Mouse (Mus musculus): ENCODE data around the gene Mthfd1l.

DNA sequence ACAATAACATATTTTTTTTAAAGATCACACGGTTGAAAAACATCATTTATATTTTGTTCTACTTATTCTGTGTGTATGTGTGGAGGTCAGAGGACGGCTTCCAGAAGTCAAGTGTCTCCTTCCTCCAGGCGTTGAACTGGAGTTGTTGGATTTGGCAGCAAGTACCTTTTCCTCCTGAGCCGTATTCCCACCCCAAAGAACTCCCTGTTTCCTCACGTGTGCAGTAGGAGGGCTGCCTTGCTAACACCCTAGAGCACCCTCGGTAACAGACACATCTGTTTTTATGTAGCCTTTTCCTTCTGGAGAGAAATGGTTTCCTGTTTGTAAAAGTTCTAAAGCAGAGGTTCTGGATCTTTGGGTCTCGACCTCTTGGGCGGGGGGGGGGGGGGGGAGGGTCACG is 60.8 kb downstream of the Mthfd1l start:
- no peak for TF ChIP-seq CTCF (IDR thresholded peaks at IDR 0.05; ENCODE audit: low read depth, low read length)
- TF ChIP-seq GATA2 (IDR thresholded peaks at IDR 0.05; ENCODE audit: borderline replicate concordance, low read depth, low read length): no peak
- TF ChIP-seq TAL1 (conservative IDR thresholded peaks at IDR 0.05; ENCODE audit: low read depth, low read length): no peak
